Mouse (Mus musculus) lung, embryonic 15.5 days (tissue): ENCODE results near the gene Stx8. TPM values are rescaled to one million over a fixed set of nuclear protein-coding genes. Genes with fewer than 3 reads are reported as not detected.

Source experiments
- ATAC-seq: fragments of 200-750 bp; cut with Nextera tagmentation; 2 replicates; pipeline ENCODE4 v1.8.0; 2017; ENCODE audit warnings: moderate number of reproducible peaks, borderline replicate concordance; ENCODE audit not compliant: low FRiP score, low TSS enrichment; ENCODE audit errors: extremely low read depth
- H3K27ac ChIP-seq: fragments of 300-500 bp; sonication (generic); 2 replicates; pipeline ENCODE4 v1.5.1; 2015; ENCODE audit warnings: moderate library complexity, mild to moderate bottlenecking, inconsistent platforms
- H3K27me3 ChIP-seq: fragments of 300-500 bp; sonication (generic); 2 replicates; pipeline ENCODE4 v1.6.1; 2015; ENCODE audit warnings: inconsistent platforms
- H3K36me3 ChIP-seq: fragments of 300-500 bp; sonication (generic); 2 replicates; pipeline ENCODE4 v1.6.1; 2015; ENCODE audit warnings: inconsistent platforms
- H3K4me1 ChIP-seq: fragments of 300-500 bp; sonication (generic); 2 replicates; pipeline ENCODE4 v1.6.1; 2015; ENCODE audit warnings: inconsistent platforms
- H3K4me2 ChIP-seq: fragments of 300-500 bp; sonication (generic); 2 replicates; pipeline ENCODE4 v1.6.1; 2015; ENCODE audit warnings: inconsistent platforms, mild to moderate bottlenecking, moderate library complexity
- H3K4me3 ChIP-seq: fragments of 300-500 bp; sonication (generic); 2 replicates; pipeline ENCODE4 v1.5.1; 2015; ENCODE audit warnings: mild to moderate bottlenecking, inconsistent platforms
- H3K9ac ChIP-seq: fragments of 300-500 bp; sonication (generic); 2 replicates; pipeline ENCODE4 v1.6.1; 2015; ENCODE audit warnings: inconsistent platforms
- H3K9me3 ChIP-seq: fragments of 300-500 bp; sonication (generic); 2 replicates; pipeline ENCODE4 v1.6.1; 2016; ENCODE audit warnings: inconsistent platforms
- WGBS: fragments of 180-500 bp; shearing (Covaris S2); methylation state at CpG from one replicate; pipeline ENCODE4 v1.1.7; 2015; 5-methylcytosine and 5-hydroxymethylcytosine counted together
- polyA plus RNA-seq: library from polyadenylated mRNA; unstranded; fragments of >200 nt; fragmentation: Nextera tagmentation; extraction: Ambion mirVana; gene quantifications from 2 replicates; pipeline ENCODE4 v1.2.1, GENCODE M21; 2015

Gene Stx8
- polyA plus RNA-seq, 1 experiment from 2014 or later = 52.1 TPM

- no peak for ATAC-seq
- Histone ChIP-seq H3K27me3 (no peaks in the 10 kb centered on the region), H3K27ac (no peak overlapping the region), H3K4me1 (no peaks in the 10 kb centered on the region), H3K4me3 (no peak overlapping the region), H3K4me2 (no peak overlapping the region), H3K9ac (no peak overlapping the region), H3K36me3 (no peaks in the 10 kb centered on the region), H3K9me3 (no peaks in the 10 kb centered on the region)
- WGBS = 88% methylated on average over 3 of the region's 3 CpGs
Measured at GRCm38 (mm10) chr11:67932156-67932555, 33.8 kb upstream of the Stx8 start.

GRCm38 (mm10) chr11:67948229-67948628, 17.8 kb upstream of the Stx8 start:
- Histone ChIP-seq H3K4me3 (no peak overlapping the region), H3K27me3 (no peaks in the 10 kb centered on the region), H3K36me3 (no peaks in the 10 kb centered on the region), H3K9ac (no peak overlapping the region), H3K4me2 (no peak overlapping the region), H3K9me3 (no peaks in the 10 kb centered on the region), H3K27ac (0 out of 2 replicates have a peak overlapping the region, but pooled peaks have one; percentile 14), H3K4me1 (peaks cover 7% of the 10 kb centered on the region; the same call in 1 of the 2 replicates)
- ATAC-seq = no peak
- 26% methylated on average over 3 of the region's 3 CpGs for whole genome bisulfite sequencing

- Histone ChIP-seq H3K36me3 (no peaks in the 10 kb centered on the region), H3K4me1 (peaks cover 7% of the 10 kb centered on the region; the same call in 1 of the 2 replicates), H3K27me3 (no peaks in the 10 kb centered on the region), H3K9ac (no peak overlapping the region), H3K4me3 (no peak overlapping the region), H3K4me2 (no peak overlapping the region), H3K9me3 (no peaks in the 10 kb centered on the region), H3K27ac (no peak overlapping the region)
- no peak for ATAC-seq
- WGBS = 78% methylated on average over 9 of the region's 9 CpGs
Measured at GRCm38 (mm10) chr11:67949475-67949874, 16.5 kb upstream of the Stx8 start.

- Histone ChIP-seq H3K4me1 (no peaks in the 10 kb centered on the region), H3K9me3 (no peaks in the 10 kb centered on the region), H3K27me3 (no peaks in the 10 kb centered on the region), H3K27ac (no peak overlapping the region), H3K4me3 (no peak overlapping the region), H3K4me2 (no peak overlapping the region), H3K9ac (no peak overlapping the region), H3K36me3 (no peaks in the 10 kb centered on the region)
- 79% methylated on average over 5 of the region's 5 CpGs for WGBS
- ATAC-seq = no peak
Measured at GRCm38 (mm10) chr11:67953604-67954003, 12.4 kb upstream of the Stx8 start.

- no peak overlapping the region for H3K9ac ChIP-seq
- no peak overlapping the region for H3K27ac ChIP-seq
- no peaks in the 10 kb centered on the region for H3K9me3 ChIP-seq
- no peak for ATAC-seq
- H3K36me3 ChIP-seq = no peaks in the 10 kb centered on the region
- H3K4me3 ChIP-seq = no peak overlapping the region
- H3K4me2 ChIP-seq = no peak overlapping the region
- WGBS = 82% methylated on average over 6 of the region's 6 CpGs
- H3K4me1 ChIP-seq = no peaks in the 10 kb centered on the region
- no peaks in the 10 kb centered on the region for H3K27me3 ChIP-seq
Measured at GRCm38 (mm10) chr11:67954413-67954812, 11.6 kb upstream of the Stx8 start.

GRCm38 (mm10) chr11:67964110-67964509, 1.9 kb upstream of the Stx8 start:
- Histone ChIP-seq H3K4me3 (no peak overlapping the region), H3K4me1 (peaks cover 20% of the 10 kb centered on the region), H3K4me2 (no peak overlapping the region), H3K9ac (no peak overlapping the region), H3K27me3 (no peaks in the 10 kb centered on the region), H3K36me3 (no peaks in the 10 kb centered on the region), H3K9me3 (no peaks in the 10 kb centered on the region), H3K27ac (no peak overlapping the region)
- WGBS = 63% methylated on average over 6 of the region's 6 CpGs
- ATAC-seq = no peak

GRCm38 (mm10) chr11:67965242-67965883, 630 bp upstream of the Stx8 start, which contains the start of gene Cfap52:
TSS of gene Cfap52 (minus strand) at chr11:67965651.
- ATAC-seq = peak; percentile 53; the same call in 1 of the 2 replicates
- WGBS = 7% methylated on average over 15 of the region's 15 CpGs
- Histone ChIP-seq H3K4me2 (peak within 1 kb of the TSS; percentile 68), H3K4me1 (peaks cover 20% of the 10 kb centered on the region), H3K9me3 (no peaks in the 10 kb centered on the region), H3K4me3 (peak within 1 kb of the TSS; percentile 64), H3K27me3 (no peaks in the 10 kb centered on the region), H3K9ac (peak within 1 kb of the TSS; percentile 78), H3K27ac (peak within 1 kb of the TSS; percentile 21), H3K36me3 (0 out of 2 replicates have a peak, but pooled peaks cover 4% of the 10 kb centered on the region)

GRCm38 (mm10) chr11:67967831-67968230, 1.8 kb downstream of the Stx8 start:
- Histone ChIP-seq H3K9ac (no peak overlapping the region), H3K4me3 (no peak overlapping the region; the same call in 1 of the 2 replicates), H3K27ac (no peak overlapping the region), H3K27me3 (no peaks in the 10 kb centered on the region), H3K36me3 (0 out of 2 replicates have a peak, but pooled peaks cover 4% of the 10 kb centered on the region), H3K4me1 (peaks cover 25% of the 10 kb centered on the region), H3K4me2 (no peak overlapping the region; the same call in 1 of the 2 replicates), H3K9me3 (no peaks in the 10 kb centered on the region)
- ATAC-seq = no peak
- 51% methylated on average over 11 of the region's 11 CpGs for WGBS

- Histone ChIP-seq H3K36me3 (0 out of 2 replicates have a peak, but pooled peaks cover 4% of the 10 kb centered on the region), H3K4me2 (no peak overlapping the region), H3K27ac (peak overlapping the region; percentile 42), H3K4me3 (no peak overlapping the region), H3K27me3 (no peaks in the 10 kb centered on the region), H3K9ac (no peak overlapping the region), H3K4me1 (peaks cover 14% of the 10 kb centered on the region; the same call in 1 of the 2 replicates), H3K9me3 (no peaks in the 10 kb centered on the region)
- no peak for ATAC-seq
- WGBS = 75% methylated on average over 1 of the region's 1 CpGs
Measured at GRCm38 (mm10) chr11:67972606-67973005, 6.6 kb downstream of the Stx8 start.

- peak overlapping the region; percentile 46; the same call in 1 of the 2 replicates for H3K27ac ChIP-seq
- no peak for ATAC-seq
- H3K4me1 ChIP-seq = peaks cover 8% of the 10 kb centered on the region; the same call in 1 of the 2 replicates
- no peaks in the 10 kb centered on the region for H3K9me3 ChIP-seq
- no peak overlapping the region for H3K4me3 ChIP-seq
- 51% methylated on average over 5 of the region's 5 CpGs for whole genome bisulfite sequencing
- no peak overlapping the region for H3K9ac ChIP-seq
- H3K4me2 ChIP-seq = no peak overlapping the region
- H3K36me3 ChIP-seq = 0 out of 2 replicates have a peak, but pooled peaks cover 4% of the 10 kb centered on the region
- no peaks in the 10 kb centered on the region for H3K27me3 ChIP-seq
Measured at GRCm38 (mm10) chr11:67973225-67973624, 7.2 kb downstream of the Stx8 start.

- H3K27ac ChIP-seq = no peak overlapping the region
- ATAC-seq = no peak
- no peak overlapping the region for H3K4me2 ChIP-seq
- no peaks in the 10 kb centered on the region for H3K27me3 ChIP-seq
- H3K9me3 ChIP-seq = no peaks in the 10 kb centered on the region
- no peak overlapping the region for H3K4me3 ChIP-seq
- no peak overlapping the region for H3K9ac ChIP-seq
- peaks cover 8% of the 10 kb centered on the region; the same call in 1 of the 2 replicates for H3K4me1 ChIP-seq
- H3K36me3 ChIP-seq = no peaks in the 10 kb centered on the region
- 5% methylated on average over 2 of the region's 2 CpGs for WGBS
Measured at GRCm38 (mm10) chr11:67975252-67975651, 9.3 kb downstream of the Stx8 start.

- no peak overlapping the region for H3K4me2 ChIP-seq
- H3K4me1 ChIP-seq = no peaks in the 10 kb centered on the region
- no peaks in the 10 kb centered on the region for H3K27me3 ChIP-seq
- WGBS = 74% methylated on average over 6 of the region's 6 CpGs
- no peaks in the 10 kb centered on the region for H3K9me3 ChIP-seq
- no peaks in the 10 kb centered on the region for H3K36me3 ChIP-seq
- H3K4me3 ChIP-seq = no peak overlapping the region
- no peak overlapping the region for H3K9ac ChIP-seq
- no peak overlapping the region for H3K27ac ChIP-seq
- no peak for ATAC-seq
Measured at GRCm38 (mm10) chr11:67983564-67983963, 17.6 kb downstream of the Stx8 start.
